Mouse (Mus musculus): ENCODE results near the gene Tmem259.

- TF ChIP-seq CTCF (IDR thresholded peaks at IDR 0.05; ENCODE audit: control insufficient read depth, insufficient read depth, low read length) (0 out of 2 replicates have a peak, but pooled peaks have one; percentile 13), POLR2A (IDR thresholded peaks at IDR 0.05; ENCODE audit: borderline replicate concordance, control insufficient read depth, low read depth, low read length) (peak; percentile 40; the same call in 1 of the 2 replicates)
Observed at GRCm38 (mm10) chr10:80018739-80019297, 34.7 kb upstream of the Tmem259 start.
